Mouse (Mus musculus) olfactory bulb, adult 2 months (tissue): ENCODE data around the gene Rps26. TPM values are rescaled to one million over a fixed set of nuclear protein-coding genes. Genes with fewer than 3 reads are reported as not detected.

ENCODE experiments used
- H3K27ac ChIP-seq: fragments of 200-500 bp; 2 replicates; pipeline ENCODE4 v1.5.1; 2012; ENCODE audit warnings: low read depth, low read length; ENCODE audit not compliant: insufficient read depth
- H3K4me1 ChIP-seq: fragments of 200-500 bp; 2 replicates; pipeline ENCODE4 v1.6.1; 2012; ENCODE audit warnings: low read length; ENCODE audit not compliant: control insufficient read depth, insufficient read depth
- H3K4me3 ChIP-seq: fragments of 200-500 bp; 2 replicates; pipeline ENCODE4 v1.5.1; 2012; ENCODE audit warnings: mild to moderate bottlenecking, low read depth, low read length, moderate library complexity; ENCODE audit not compliant: insufficient read depth
- CTCF ChIP-seq: fragments of 200-500 bp; IDR thresholded peaks from 2 replicates; pipeline ENCODE4 v1.5.1; 2012; ENCODE audit warnings: low read depth, mild to moderate bottlenecking, low read length, moderate library complexity; ENCODE audit not compliant: insufficient read depth
- POLR2A ChIP-seq: fragments of 200-500 bp; IDR thresholded peaks from 2 replicates; pipeline ENCODE4 v1.6.1; 2012; ENCODE audit warnings: mild to moderate bottlenecking, low read depth, low read length, moderate library complexity; ENCODE audit not compliant: insufficient read depth
- WGBS: fragments of 180-500 bp; shearing (Covaris S2); methylation state at CpG from one replicate; pipeline ENCODE4 v1.1.7; 2018; 5-methylcytosine and 5-hydroxymethylcytosine counted together
- polyA plus RNA-seq: library from polyadenylated mRNA; stranded (reverse); fragments of >200 nt; gene quantifications from 2 replicates; pipeline ENCODE4 v1.2.4, GENCODE M21; 2012; ENCODE audit warnings: low replicate concordance; ENCODE audit not compliant: missing spikeins, insufficient read depth, insufficient read length

The Rps26 gene
- polyA plus RNA-seq: not detected in 2 replicates

DNA sequence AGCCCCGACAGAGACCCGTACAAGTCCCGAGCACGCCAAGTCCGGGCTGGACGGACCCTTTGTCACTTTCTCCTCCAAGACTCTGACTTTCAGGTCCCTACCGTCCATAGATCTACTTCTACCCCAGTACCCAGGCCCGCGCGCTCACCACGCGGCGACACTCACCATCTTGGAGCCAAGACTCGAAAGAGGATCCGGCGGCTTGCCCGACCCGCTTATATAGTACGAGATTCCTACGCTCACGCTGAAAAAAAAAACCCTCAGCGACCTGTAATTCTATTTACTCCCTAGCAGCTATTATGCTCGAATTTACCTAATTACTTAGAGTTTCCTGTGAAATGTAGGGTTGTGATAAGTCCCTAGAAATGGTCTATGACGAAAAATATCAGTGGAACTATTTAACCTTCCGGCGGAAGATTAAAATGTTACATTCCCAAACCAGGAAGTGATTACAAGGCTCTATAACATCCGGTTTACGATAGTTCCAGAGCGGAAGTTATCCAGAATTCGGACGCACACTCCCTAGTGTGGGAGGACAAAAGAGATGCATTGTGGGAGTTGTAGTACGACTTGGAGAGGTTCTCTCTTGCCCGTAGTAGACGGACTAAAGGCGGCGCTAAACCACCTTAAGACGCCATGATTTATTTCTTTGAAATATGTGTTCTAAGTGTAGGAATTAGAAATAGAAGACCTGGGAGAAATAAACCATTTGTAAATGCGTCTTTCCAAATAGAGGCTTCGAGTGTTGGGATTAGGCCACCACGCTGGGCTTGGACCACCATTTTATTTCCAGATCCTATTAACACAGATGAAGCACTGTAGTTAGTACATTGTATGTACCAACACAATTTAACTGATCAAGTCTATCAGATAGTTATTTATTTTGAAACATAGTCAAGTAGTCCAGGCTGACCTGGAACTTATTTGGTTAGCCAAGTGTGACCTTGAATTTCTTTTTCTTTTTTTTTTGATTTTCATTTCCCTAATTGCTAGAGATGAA, at the start of gene Rps26:
Gene Rps26, minus strand, starts transcription at position 437 of the 1,000 bp plus-strand sequence.
- TF ChIP-seq CTCF: no peak
- TF ChIP-seq POLR2A: peak; percentile 95
- H3K27ac ChIP-seq: peak within 1 kb of the TSS; percentile 31; the same call in 1 of the 2 replicates
- under 1% methylated on average over 40 of the region's 40 CpGs for WGBS
- peaks cover 2% of the 10 kb centered on the region; the same call in 1 of the 2 replicates for H3K4me1 ChIP-seq
- peak within 1 kb of the TSS; percentile 82 for H3K4me3 ChIP-seq

DNA sequence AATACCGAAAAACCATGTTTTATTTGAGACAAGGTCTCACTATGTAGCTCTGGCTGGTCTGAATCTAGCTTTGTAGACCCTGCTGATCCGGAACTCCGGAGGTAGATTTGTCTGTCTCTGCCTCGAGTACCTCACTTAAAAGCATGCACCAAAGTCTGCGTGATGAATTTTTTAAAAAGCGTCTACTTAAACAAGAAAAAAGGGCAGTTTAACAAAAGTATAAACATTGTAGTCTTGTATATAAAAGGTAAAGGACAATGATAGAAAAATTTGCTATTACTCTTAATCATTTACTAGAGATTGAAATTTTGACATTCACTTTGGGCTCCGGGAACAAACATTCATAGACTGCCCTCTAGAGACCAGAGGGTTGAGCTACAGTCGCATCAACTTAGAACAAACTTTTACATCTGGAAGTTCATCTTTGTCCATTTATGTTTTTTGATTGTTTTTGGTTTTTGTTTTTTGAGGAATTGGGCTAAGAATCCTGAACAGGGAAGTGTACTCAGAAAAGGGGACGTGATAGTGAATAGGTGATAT, 48.0 kb upstream of the Rps26 start:
- no peak for TF ChIP-seq CTCF
- no peak for TF ChIP-seq POLR2A
- 2% methylated on average over 9 of the region's 9 CpGs for WGBS
- no peaks in the 10 kb centered on the region for H3K4me1 ChIP-seq
- 0 out of 2 replicates have a peak overlapping the region, but pooled peaks have one; percentile 49 for H3K27ac ChIP-seq
- peak overlapping the region; percentile 70 for H3K4me3 ChIP-seq

DNA sequence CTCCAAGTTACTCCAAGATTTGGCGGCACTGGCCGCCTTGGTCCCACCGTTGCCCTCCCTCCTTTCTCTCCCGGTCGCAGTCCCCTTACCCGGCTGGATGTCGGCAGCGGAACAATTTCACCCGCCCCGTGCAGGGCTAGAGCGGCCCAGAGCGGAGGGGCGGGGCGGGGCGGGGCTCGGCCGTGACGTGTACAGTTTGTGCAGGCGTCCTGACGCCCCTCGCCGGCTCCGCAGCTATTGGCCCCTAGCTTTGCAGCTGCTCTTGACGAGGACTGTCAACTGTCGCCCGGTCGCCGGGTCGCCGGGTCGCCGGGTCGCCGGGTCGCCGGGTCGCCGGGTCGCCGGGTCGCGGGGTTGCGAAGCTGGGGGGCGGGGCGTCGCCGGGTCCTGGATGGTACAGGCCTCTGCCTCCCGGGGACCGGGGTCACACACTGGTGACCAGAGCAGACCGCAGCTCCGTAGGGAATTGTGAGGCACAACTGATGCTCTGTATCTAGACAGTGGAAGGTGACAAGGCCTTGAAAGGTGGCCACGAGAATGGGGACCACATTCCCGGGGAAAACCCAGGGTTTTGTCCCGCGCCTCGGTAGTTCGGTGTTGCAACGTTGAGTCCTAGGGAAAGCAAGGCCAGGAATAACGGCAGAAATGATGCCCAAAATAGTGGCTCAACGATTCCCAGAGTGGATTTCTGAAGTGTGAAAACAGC, 47.4 kb upstream of the Rps26 start, which contains the start of gene Suox:
Gene Suox, minus strand, starts transcription at position 311 of the 706 bp plus-strand sequence.
- peak within 1 kb of the TSS; percentile 70 for H3K4me3 ChIP-seq
- under 1% methylated on average over 60 of the region's 60 CpGs for WGBS
- TF ChIP-seq POLR2A: peak; percentile 62; the same call in 1 of the 2 replicates
- TF ChIP-seq CTCF: no peak
- 0 out of 2 replicates have a peak within 1 kb of the TSS, but pooled peaks have one; percentile 49 for H3K27ac ChIP-seq
- no peaks in the 10 kb centered on the region for H3K4me1 ChIP-seq

DNA sequence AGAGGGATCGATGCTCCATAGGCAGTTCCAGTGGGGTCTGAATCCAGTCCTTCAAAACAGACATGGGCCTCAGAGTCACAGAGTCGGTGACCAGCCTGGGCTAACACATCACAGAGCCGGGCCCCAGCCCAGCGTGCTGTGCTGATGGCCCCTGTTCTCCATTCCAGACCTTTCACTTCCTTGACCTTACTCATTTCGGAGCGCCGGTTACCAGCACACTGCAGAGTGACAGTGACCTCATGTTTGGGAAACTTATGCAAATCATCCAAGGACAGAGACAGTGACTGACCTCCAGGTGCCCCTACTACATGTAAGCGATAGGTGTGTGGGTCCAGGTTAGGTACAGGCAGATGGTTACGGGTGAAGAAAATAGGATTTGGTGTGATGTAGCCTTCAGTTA, 44.6 kb upstream of the Rps26 start:
- Histone ChIP-seq H3K4me3 (no peak overlapping the region), H3K27ac (no peak overlapping the region), H3K4me1 (no peaks in the 10 kb centered on the region)
- whole genome bisulfite sequencing: 96% methylated on average over 9 of the region's 9 CpGs
- TF ChIP-seq CTCF (no peak), POLR2A (no peak)

DNA sequence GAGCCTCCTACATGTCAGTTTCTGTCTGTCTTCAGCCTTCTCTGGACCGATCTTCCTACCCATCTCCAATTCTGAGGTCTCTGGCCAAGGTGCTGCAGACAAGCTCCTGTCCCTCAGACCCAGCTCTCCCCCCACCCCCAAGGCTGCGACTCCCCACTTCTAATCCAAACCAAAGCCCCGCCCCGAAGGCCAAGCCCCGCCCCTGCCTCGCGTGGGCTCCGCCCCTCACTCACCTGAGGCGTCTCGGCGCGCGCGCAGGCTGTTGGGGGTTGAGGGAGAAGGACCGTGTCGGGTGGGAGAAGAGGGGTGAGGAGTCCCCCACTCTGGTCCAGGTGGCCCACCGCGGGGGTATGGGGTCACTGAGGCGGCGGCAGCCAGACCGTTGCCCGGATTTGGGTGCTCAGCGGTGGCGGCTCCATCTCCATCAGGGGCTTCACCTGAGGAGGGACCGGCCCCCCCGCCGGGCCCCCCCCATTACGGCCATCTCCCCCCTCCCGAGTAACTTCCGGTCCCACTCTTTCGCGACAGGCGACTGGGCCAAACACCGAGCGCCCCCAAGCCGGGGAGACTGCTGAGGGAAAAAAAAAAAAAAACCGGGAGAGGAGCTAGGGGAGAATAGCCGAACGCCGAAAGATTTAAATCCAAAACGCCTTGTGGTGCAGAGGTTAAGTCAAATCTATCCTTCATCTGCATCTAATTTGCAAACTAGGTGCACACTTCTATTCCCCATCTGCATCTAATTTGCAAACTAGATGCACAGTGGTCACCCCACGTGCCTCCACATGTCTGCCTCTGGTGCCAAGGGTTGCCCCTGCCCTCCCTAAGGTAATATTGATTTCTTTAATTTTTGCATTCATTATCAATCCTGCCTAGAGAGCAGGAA, 42.5 kb upstream of the Rps26 start:
- Histone ChIP-seq H3K4me3 (peak overlapping the region; percentile 95), H3K4me1 (no peaks in the 10 kb centered on the region), H3K27ac (peak overlapping the region; percentile 76)
- TF ChIP-seq CTCF (no peak), POLR2A (peak; percentile 28; the same call in 1 of the 2 replicates)
- WGBS: under 1% methylated on average over 42 of the region's 42 CpGs

DNA sequence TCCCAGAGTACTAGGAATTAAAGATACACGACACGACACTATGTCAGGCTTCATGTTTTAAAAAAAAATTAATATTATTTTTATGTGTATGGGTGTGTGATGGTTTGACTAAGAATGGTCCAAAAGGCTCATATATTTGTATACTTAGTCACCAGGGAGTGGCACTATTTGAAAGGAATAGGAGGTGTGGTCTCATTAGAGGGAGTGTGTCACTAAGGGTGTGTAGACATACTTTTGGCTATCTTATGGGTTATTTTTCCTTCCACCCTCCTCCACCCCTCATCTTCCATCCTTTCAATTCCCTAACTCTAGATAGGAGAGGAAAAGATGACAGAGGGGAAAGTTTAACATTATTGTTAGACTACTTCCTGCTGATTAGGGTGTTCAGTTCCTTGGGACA, 39.3 kb upstream of the Rps26 start:
- TF ChIP-seq POLR2A: no peak
- TF ChIP-seq CTCF: no peak
- 96% methylated on average over 2 of the region's 2 CpGs for WGBS
- Histone ChIP-seq H3K27ac (no peak overlapping the region), H3K4me3 (no peak overlapping the region), H3K4me1 (no peaks in the 10 kb centered on the region)

DNA sequence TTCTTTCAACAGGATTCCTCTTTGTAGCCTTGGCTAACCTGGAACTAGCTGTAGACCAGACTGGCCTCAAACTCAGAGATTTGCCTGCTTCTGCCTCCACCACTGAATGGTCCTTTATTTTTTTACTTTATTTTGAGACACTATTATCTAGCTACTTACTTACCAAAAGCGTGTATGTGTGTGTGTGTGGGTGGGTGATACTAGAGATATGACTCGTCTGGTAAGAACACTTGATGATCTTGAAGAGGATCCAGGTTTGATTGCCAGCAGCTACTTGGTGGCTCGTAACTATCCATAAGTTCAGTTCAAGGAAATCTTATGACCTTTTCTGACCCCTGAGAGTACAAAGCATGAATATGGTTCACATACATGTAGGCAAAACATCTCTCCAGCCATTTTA, 38.8 kb upstream of the Rps26 start:
- WGBS: 76% methylated on average over 3 of the region's 3 CpGs
- H3K4me1 ChIP-seq: no peaks in the 10 kb centered on the region
- no peak for TF ChIP-seq CTCF
- no peak for TF ChIP-seq POLR2A
- no peak overlapping the region for H3K27ac ChIP-seq
- H3K4me3 ChIP-seq: no peak overlapping the region

DNA sequence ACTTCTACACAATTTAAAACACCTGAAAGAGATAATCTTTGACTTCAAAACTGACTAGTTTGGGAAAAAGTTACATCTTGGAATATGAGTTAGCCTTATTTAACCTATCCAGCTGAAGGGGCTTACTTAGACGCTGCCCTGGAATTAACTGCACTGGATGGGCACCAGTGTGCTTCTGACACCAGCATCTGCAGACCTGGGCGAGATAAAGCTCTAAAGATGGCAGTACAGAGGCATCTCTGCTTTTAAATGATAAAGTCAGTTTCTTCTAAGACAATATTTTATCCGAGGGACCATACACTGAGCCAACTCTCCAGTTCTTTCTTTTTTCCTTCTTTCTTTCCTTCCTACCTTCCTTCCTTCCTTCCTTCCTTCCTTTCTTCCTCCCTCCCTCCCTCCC, 38.3 kb upstream of the Rps26 start:
- WGBS: 81% methylated on average over 3 of the region's 3 CpGs
- no peak for TF ChIP-seq POLR2A
- no peak for TF ChIP-seq CTCF
- Histone ChIP-seq H3K27ac (no peak overlapping the region), H3K4me1 (no peaks in the 10 kb centered on the region), H3K4me3 (no peak overlapping the region)
